In genomic region chr13:89702395-89702794, GRCm38 (mm10) we compare ENCODE assay signal across 27 mouse cellular contexts. TPM values are rescaled to one million over a fixed set of nuclear protein-coding genes. Genes with fewer than 3 reads are reported as not detected.
DNase-seq lines count a peak whose midpoint lies in the region; ATAC-seq and TF ChIP-seq lines count a peak whose summit lies in the region.
"Had no signal": no experiment of that assay in that cellular context is flagged by ENCODE, and none has a peak within 500 bp of the region (broad histone marks: within the 10 kb centered on the region; RNA-seq: fewer than 3 reads in every experiment).

No protein-coding gene starts in this region.

- no peaks in the 10 kb centered on the region for H3K9me3 ChIP-seq in forebrain, postnatal 0 days (ENCODE audit: low read length)
- H3K9me3 ChIP-seq in forebrain, embryonic 16.5 days (ENCODE audit: control insufficient read depth, low read length) = no peaks in the 10 kb centered on the region
- no peaks in the 10 kb centered on the region for H3K9me3 ChIP-seq in lung, postnatal 0 days (ENCODE audit: low read length)
- H3K9me3 ChIP-seq: forebrain, embryonic 10.5 days; G1E; heart, embryonic 10.5 days; neural tube, embryonic 12.5 days had no signal

- H3K9ac ChIP-seq in forebrain, postnatal 0 days = no peak overlapping the region
- no peak overlapping the region for H3K9ac ChIP-seq in forebrain, embryonic 16.5 days (replicated peaks; ENCODE audit: low read depth, low read length)
- no peak overlapping the region for H3K9ac ChIP-seq in lung, postnatal 0 days (replicated peaks; ENCODE audit: low read depth)
- H3K9ac ChIP-seq: hindbrain, embryonic 14.5 days; limb, embryonic 13.5 days; neural tube, embryonic 12.5 days had no signal

- no peaks in the 10 kb centered on the region for H3K4me1 ChIP-seq in forebrain, postnatal 0 days (ENCODE audit: insufficient read depth)
- H3K4me1 ChIP-seq in forebrain, embryonic 16.5 days (replicated peaks; ENCODE audit: control insufficient read depth, insufficient read depth, low read length) = no peaks in the 10 kb centered on the region
- no peaks in the 10 kb centered on the region for H3K4me1 ChIP-seq in lung, postnatal 0 days (ENCODE audit: insufficient read depth, low read depth, low read length)
- H3K4me1 ChIP-seq: forebrain, embryonic 10.5 days; heart, embryonic 10.5 days; neural tube, embryonic 12.5 days had no signal

- no peak overlapping the region for H3K27ac ChIP-seq in forebrain, postnatal 0 days (ENCODE audit: low read depth, low read length)
- H3K27ac ChIP-seq in forebrain, embryonic 16.5 days (ENCODE audit: low read length) = no peak overlapping the region
- H3K27ac ChIP-seq in layer of hippocampus, adult 2 months = no peak overlapping the region
- no peak overlapping the region for H3K27ac ChIP-seq in lung, postnatal 0 days (ENCODE audit: low read length)
- H3K27ac ChIP-seq: forebrain, embryonic 10.5 days; gastrocnemius, adult 2 months; heart, embryonic 10.5 days; hindbrain, embryonic 14.5 days; limb, embryonic 13.5 days; neural tube, embryonic 12.5 days had no signal

- no peak for ATAC-seq in forebrain, postnatal 0 days
- ATAC-seq in forebrain, embryonic 16.5 days = no peak
- no peak for ATAC-seq in lung, postnatal 0 days
- ATAC-seq: activated CD4-positive, CD25-positive, alpha-beta regulatory T cell, adult 4 months had no signal

- TF ChIP-seq EP300 in lung, postnatal 0 days (IDR thresholded peaks at IDR 0.05) = no peak

- WGBS in forebrain, postnatal 0 days = 89% methylated on average over 4 of the region's 4 CpGs
- WGBS in forebrain, embryonic 16.5 days = 91% methylated on average over 4 of the region's 4 CpGs
- 87% methylated on average over 4 of the region's 4 CpGs for WGBS in lung, postnatal 0 days

- DNase-seq in forebrain, postnatal 0 days = no peak
- DNase-seq in layer of hippocampus, adult 2 months (ENCODE audit: low spot score in 2 of 2) = no peak
- no peak for DNase-seq in layer of hippocampus, postnatal 14 days (ENCODE audit: low spot score in 2 of 2)
- DNase-seq in lung, postnatal 0 days (ENCODE audit: low spot score) = no peak
- no peak for DNase-seq in lung, postnatal 36 days
- no peak for DNase-seq in heart, adult 18-20 months
- DNase-seq: adrenal gland, adult 8-10 months; cerebellum, adult 18-20 months; cerebellum, postnatal 14 days; gastrocnemius, adult 2 months; heart, postnatal 4 days; kidney, postnatal 10 days; layer of hippocampus, postnatal 36 days; lung, adult 18-20 months; lung, postnatal 4 days; midbrain, embryonic 14.5 days; right cerebral cortex, postnatal 14 days; spleen, adult 18-20 months; thymus, postnatal 14 days had no signal

- peak; percentile 21; the same call in 1 of the 2 replicates for TF ChIP-seq CTCF in forebrain, postnatal 0 days (IDR thresholded peaks at IDR 0.05; ENCODE audit: low read depth)
- TF ChIP-seq CTCF in layer of hippocampus, adult 2 months (conservative IDR thresholded peaks at IDR 0.05) = peak; percentile 52
- TF ChIP-seq CTCF in lung, postnatal 0 days (IDR thresholded peaks at IDR 0.05) = peak; percentile 30

- H3K4me3 ChIP-seq in forebrain, postnatal 0 days (ENCODE audit: low read depth, low read length) = no peak overlapping the region
- H3K4me3 ChIP-seq in forebrain, embryonic 16.5 days (replicated peaks; ENCODE audit: low read length) = no peak overlapping the region
- no peak overlapping the region for H3K4me3 ChIP-seq in layer of hippocampus, adult 2 months
- no peak overlapping the region for H3K4me3 ChIP-seq in lung, postnatal 0 days (ENCODE audit: low read depth, low read length)
- H3K4me3 ChIP-seq: forebrain, embryonic 10.5 days; gastrocnemius, adult 2 months; heart, embryonic 10.5 days; limb, embryonic 13.5 days; neural tube, embryonic 12.5 days had no signal

- no peaks in the 10 kb centered on the region for H3K27me3 ChIP-seq in forebrain, postnatal 0 days (ENCODE audit: insufficient read depth, low read length)
- H3K27me3 ChIP-seq in forebrain, embryonic 16.5 days (replicated peaks; ENCODE audit: control insufficient read depth, insufficient read depth, low read length) = no peaks in the 10 kb centered on the region
- no peaks in the 10 kb centered on the region for H3K27me3 ChIP-seq in lung, postnatal 0 days (replicated peaks; ENCODE audit: insufficient read depth, low read length)
- H3K27me3 ChIP-seq: limb, embryonic 13.5 days; neural tube, embryonic 12.5 days had no signal

- H3K4me2 ChIP-seq in forebrain, postnatal 0 days (ENCODE audit: low read depth) = no peak overlapping the region
- no peak overlapping the region for H3K4me2 ChIP-seq in forebrain, embryonic 16.5 days (ENCODE audit: low read length)
- no peak overlapping the region for H3K4me2 ChIP-seq in lung, postnatal 0 days (replicated peaks; ENCODE audit: low read depth, low read length)
- H3K4me2 ChIP-seq: hindbrain, embryonic 14.5 days; limb, embryonic 13.5 days; neural tube, embryonic 12.5 days had no signal

- peaks cover 27% of the 10 kb centered on the region for H3K36me3 ChIP-seq in forebrain, postnatal 0 days (ENCODE audit: insufficient read depth)
- peaks cover 38% of the 10 kb centered on the region for H3K36me3 ChIP-seq in forebrain, embryonic 16.5 days (ENCODE audit: control insufficient read depth, insufficient read depth)
- no peaks in the 10 kb centered on the region for H3K36me3 ChIP-seq in lung, postnatal 0 days (ENCODE audit: insufficient read depth, low read length)
- H3K36me3 ChIP-seq: G1E had no signal

RNA-seq across cellular contexts. Expression of gene Vcan, which starts 39.9 kb away (rescaled TPM):
- total RNA-seq in forebrain, postnatal 0 days (2014; rRNA removed) = 64.9 and 70.9 TPM in 2 replicates
- polyA plus RNA-seq in forebrain, postnatal 0 days (2015; fragmentation: Nextera tagmentation; extraction: Ambion mirVana) = 18.9 and 25.0 TPM in 2 replicates
- polyA plus RNA-seq in forebrain, embryonic 16.5 days (2015; fragmentation: Nextera tagmentation; extraction: Ambion mirVana) = 52.6 and 54.8 TPM in 2 replicates
- total RNA-seq in layer of hippocampus, adult 2 months (2021) = 10 to 100 TPM; 15.7 to 16.8 TPM
- total RNA-seq in layer of hippocampus, postnatal 14 days (2021) = 10 to 100 TPM; 34.6 to 39.0 TPM
- polyA plus RNA-seq in lung, postnatal 0 days (2015; fragmentation: Nextera tagmentation; extraction: Ambion mirVana) = 12.1 and 12.3 TPM in 2 replicates
- total RNA-seq in heart, adult 18-20 months (2021) = 1 to 10 TPM; 6.1 to 7.3 TPM
- polyA plus RNA-seq: G1E had no signal
